Mouse (Mus musculus) cerebellum, postnatal 4 days (tissue): ENCODE measurements around the gene Ust.
A peak's percentile ranks its signal among the peaks of the same experiment; 100 is the strongest.

Experiments used
- DNase-seq, 2 experiments: peaks; one replicate each; pipeline ENCODE4 v3.0.0; 2022; ENCODE audit warnings: low spot score in 2 of 2, mixed read lengths in 1 of 2

The Ust gene

GRCm38 (mm10) chr10:8330006-8330405 lies 188.6 kb downstream of the Ust start:
- DNase-seq = no peak

DNA sequence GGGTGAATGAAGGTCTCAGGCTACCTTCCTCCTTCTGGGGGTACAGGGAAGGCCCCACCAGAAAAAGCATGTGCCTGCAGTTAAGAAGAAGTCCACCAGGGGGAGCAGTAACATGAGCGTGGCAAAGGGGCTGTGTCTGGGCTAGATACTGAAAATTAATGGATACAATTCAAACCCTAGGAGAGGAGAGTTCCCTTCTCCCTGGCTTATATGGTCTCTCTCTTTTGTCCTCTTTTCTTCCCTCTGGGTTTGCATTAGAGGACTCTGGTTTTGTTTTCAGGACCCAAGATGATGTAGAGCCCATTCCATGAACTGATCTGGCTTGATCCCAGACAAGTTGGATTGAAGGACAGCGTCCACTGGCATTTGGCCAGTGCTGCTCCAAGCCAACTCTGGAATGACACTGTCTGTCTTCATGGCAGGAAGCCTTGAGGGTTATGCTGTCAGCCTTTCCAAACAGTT lies 195.3 kb downstream of the Ust start:
- peak; percentile 42 to 75 for DNase-seq

GRCm38 (mm10) chr10:8320771-8321170 lies 197.9 kb downstream of the Ust start:
- no peak for DNase-seq

DNA sequence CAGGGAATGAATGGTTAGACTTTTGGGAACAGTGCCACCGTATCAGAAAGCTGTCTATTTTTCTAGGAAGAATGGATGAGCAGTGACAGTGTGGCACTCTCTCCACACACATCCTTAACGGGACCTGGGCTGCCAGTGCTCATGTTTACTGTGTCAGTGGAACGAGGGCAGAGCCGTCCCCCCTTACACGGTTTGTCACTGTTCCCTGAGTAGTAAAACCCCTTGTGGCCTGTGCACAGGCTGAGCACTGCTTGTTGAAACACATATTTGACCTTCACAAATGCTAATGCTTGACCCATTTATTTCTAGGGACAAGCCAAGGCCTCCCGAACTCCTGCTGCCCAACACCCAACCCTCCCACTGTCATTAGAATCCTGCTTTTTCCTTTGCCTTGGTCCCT lies 209.2 kb downstream of the Ust start:
- no peak for DNase-seq

- no peak for DNase-seq
These were observed 214.4 kb downstream of the Ust start for GRCm38 (mm10) chr10:8304211-8304610.

- DNase-seq = no peak
These were observed 219.5 kb downstream of the Ust start for GRCm38 (mm10) chr10:8299166-8299565.

DNA sequence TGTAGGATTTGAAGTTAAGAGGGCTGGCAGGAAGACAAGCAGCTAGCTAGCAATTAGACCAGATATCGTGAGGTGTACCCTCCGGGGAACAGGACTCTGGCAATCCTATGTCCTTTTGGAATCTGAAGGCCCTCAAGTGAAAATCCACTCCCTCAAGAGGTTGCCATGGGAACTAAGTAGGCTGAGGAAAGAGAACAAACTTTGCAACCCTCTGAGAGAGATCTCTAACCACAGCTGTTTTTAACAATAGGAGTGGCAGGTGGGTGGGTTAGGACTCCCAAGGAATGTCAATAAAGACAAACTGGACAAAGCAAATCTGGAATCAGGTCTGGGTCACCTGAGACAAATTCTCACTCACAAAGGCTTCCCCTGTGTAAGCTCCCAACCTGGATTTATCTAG lies 221.4 kb downstream of the Ust start:
- no peak for DNase-seq

- no peak for DNase-seq
These were observed 228.0 kb downstream of the Ust start for GRCm38 (mm10) chr10:8290661-8291060.

- DNase-seq = no peak
These were observed 231.3 kb downstream of the Ust start for GRCm38 (mm10) chr10:8287350-8287791.

- DNase-seq = no peak
These were observed 234.6 kb downstream of the Ust start for GRCm38 (mm10) chr10:8283991-8284390.

- DNase-seq = no peak
These were observed 241.5 kb downstream of the Ust start for GRCm38 (mm10) chr10:8277094-8277493.

- no peak for DNase-seq
These were observed 248.9 kb downstream of the Ust start for GRCm38 (mm10) chr10:8269681-8270080.

GRCm38 (mm10) chr10:8259716-8260115 lies 258.9 kb downstream of the Ust start:
- DNase-seq = no peak

GRCm38 (mm10) chr10:8250005-8250404 lies 268.6 kb downstream of the Ust start:
- no peak for DNase-seq

GRCm38 (mm10) chr10:8242336-8242735 lies 276.3 kb downstream of the Ust start:
- DNase-seq = peak; percentile 29 to 68

GRCm38 (mm10) chr10:8240703-8241102 lies 277.9 kb downstream of the Ust start:
- DNase-seq = no peak

DNA sequence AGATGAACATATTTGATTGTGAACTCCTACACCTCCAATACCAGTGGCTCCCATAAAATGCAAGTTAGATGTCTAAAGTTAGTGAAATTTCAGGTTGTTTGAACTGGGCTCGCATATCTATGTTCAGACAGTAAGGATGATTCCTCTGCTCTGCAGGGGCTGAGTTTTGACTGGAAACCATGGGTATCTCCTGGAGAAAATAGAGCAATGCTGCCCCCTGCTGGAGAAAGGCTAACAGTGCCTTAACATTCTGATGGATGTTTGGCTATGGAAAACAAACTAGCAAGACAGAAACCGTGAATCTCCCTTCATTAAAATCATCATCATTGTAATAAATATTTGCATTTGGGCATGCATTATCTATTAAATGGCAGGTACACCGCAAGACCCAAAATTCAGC lies 278.4 kb downstream of the Ust start:
- peak; percentile 71 to 82 for DNase-seq

GRCm38 (mm10) chr10:8236780-8237571 lies 281.6 kb downstream of the Ust start:
- DNase-seq = no peak

DNA sequence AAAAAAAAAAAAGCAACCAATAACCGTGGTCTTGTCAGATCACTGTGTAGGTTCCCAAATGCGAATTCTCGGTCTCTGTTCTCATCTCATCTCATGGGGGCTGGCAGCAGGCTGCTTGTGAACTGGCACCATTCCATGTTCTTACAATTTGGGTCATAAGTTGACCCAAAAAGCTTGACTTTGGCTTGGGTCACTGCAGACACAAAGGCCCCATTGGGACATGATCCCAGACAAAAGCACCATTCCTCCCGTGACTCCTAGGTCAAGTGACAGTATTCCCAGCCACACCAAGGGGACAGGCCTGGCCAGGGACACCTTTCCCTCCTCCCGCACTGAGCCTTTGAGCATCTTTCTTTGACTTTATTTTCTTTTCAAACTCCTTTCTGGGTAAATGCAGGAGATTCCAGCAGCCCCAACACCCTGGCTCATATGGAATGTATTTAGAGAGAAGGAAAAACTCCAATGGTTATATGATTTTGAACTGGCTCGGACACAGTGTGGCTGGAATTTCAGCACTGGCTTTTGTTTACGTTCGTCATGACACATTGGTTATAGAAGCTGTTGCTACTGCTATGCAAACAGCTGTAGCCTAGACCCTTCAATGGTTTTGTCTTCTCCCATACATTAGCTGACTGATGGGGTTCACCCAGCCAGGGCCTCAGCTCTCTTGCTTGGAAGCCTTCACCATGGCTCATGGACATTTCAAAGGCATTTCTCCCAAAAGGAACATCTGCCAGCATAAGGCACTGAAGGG lies 285.3 kb downstream of the Ust start:
- no peak for DNase-seq

DNA sequence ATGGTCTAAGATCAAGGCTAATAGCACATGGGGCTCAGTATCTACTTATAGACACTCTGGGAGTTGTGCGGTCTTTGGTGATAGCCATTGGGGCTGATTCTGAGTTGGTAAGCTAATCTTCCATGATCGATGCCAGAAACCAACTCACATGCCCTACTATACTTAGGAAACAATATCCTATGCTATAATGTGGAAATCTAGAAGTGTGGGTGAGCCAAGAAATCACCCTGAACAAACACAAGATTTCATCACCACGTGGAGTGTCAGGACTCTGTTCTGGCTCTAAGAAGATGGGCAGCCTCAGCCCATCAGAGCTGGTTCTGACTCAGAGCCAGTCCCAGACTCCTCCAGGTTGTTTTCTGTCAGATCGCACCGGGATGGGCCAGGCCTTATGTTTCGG lies 286.1 kb downstream of the Ust start:
- no peak for DNase-seq

GRCm38 (mm10) chr10:8228375-8228743 lies 290.3 kb downstream of the Ust start:
- DNase-seq = no peak

DNA sequence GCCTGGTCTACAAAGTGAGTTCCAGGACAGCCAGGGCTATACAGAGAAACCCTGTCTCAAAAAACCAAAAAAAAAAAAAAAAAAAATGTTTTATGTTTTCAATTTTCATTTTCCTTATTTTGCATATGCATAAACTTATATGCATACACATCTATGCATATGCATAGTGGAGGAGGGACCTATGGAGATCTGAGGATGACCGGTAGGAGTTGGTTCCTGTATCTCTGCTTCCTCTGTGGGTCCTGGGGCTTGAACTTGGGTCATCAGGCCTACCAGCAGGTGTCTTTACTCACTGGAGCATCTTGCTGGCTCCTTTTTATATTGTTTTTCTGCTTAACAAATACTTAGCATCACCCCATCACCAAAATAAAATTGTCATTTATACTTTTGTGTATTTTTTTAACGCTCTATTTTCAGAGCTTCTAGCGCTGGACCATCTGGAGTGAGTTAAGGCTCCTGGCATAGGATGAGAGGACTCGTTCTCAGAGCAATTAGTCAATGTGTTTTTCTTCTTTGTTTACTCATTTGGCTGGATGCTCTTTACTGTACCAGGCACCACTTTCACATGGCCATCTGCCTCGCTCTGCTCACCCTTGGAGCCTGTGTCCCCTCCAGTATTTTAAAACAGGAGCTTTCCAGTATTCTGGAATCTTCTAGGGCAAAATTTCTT lies 290.8 kb downstream of the Ust start:
- no peak for DNase-seq
